Mouse (Mus musculus) forebrain, embryonic 14.5 days (tissue): ENCODE measurements around the gene Hvcn1. TPM values are rescaled to one million over a fixed set of nuclear protein-coding genes. Genes with fewer than 3 reads are reported as not detected.

Experiments used
- ATAC-seq: fragments of 200-750 bp; cut with Nextera tagmentation; 2 replicates; pipeline ENCODE4 v1.8.0; 2017; ENCODE audit warnings: mild to moderate bottlenecking, moderate library complexity
- DNase-seq: peaks from one replicate; pipeline ENCODE4 v3.0.0-alpha.2; 2015; ENCODE audit warnings: low spot score
- H3K27ac ChIP-seq: fragments of 300-500 bp; sonication (generic); 2 replicates; pipeline ENCODE4 v1.5.1; 2014; ENCODE audit warnings: low read depth, mild to moderate bottlenecking, control low read depth, low read length, moderate library complexity
- H3K27me3 ChIP-seq: fragments of 300-500 bp; sonication (generic); replicated peaks from 2 replicates; pipeline ENCODE4 v1.6.1; 2014; ENCODE audit warnings: low read length, control low read depth, mixed read lengths; ENCODE audit not compliant: control insufficient read depth, insufficient read depth
- H3K36me3 ChIP-seq: fragments of 300-500 bp; sonication (generic); 2 replicates; pipeline ENCODE4 v1.6.1; 2014; ENCODE audit warnings: low read length, control low read depth; ENCODE audit not compliant: control insufficient read depth, insufficient read depth
- H3K4me1 ChIP-seq: fragments of 300-500 bp; sonication (generic); 2 replicates; pipeline ENCODE4 v1.6.1; 2014; ENCODE audit warnings: antibody characterized with exemption, low read length, control low read depth; ENCODE audit not compliant: control insufficient read depth, insufficient read depth
- H3K4me2 ChIP-seq: fragments of 300-500 bp; sonication (generic); 2 replicates; pipeline ENCODE4 v1.6.1; 2014; ENCODE audit warnings: mild to moderate bottlenecking, control low read depth, low read length
- H3K4me3 ChIP-seq: fragments of 300-500 bp; sonication (generic); 2 replicates; pipeline ENCODE4 v1.5.1; 2014; ENCODE audit warnings: low read depth, low read length, control low read depth
- H3K9ac ChIP-seq: fragments of 300-500 bp; sonication (generic); 2 replicates; pipeline ENCODE4 v1.6.1; 2014; ENCODE audit warnings: mild to moderate bottlenecking, low read length, control low read depth, moderate library complexity
- H3K9me3 ChIP-seq: fragments of 300-500 bp; sonication (generic); replicated peaks from 2 replicates; pipeline ENCODE4 v1.6.1; 2016; ENCODE audit warnings: low read length, control low read depth, mixed read lengths; ENCODE audit not compliant: control insufficient read depth
- WGBS: fragments of 180-500 bp; shearing (Covaris S2); extraction: QIAGEN DNeasy Blood & Tissue Kit; methylation state at CpG from one replicate; pipeline ENCODE4 v1.1.7; 2014; 5-methylcytosine and 5-hydroxymethylcytosine counted together
- polyA plus RNA-seq: library from polyadenylated mRNA; unstranded; fragments of >200 nt; fragmentation: Nextera tagmentation; extraction: Ambion mirVana; gene quantifications from 2 replicates; pipeline ENCODE4 v1.2.1, GENCODE M21; 2014

The Hvcn1 gene
- polyA plus RNA-seq = 1.3 and 2.4 TPM in 2 replicates

DNA sequence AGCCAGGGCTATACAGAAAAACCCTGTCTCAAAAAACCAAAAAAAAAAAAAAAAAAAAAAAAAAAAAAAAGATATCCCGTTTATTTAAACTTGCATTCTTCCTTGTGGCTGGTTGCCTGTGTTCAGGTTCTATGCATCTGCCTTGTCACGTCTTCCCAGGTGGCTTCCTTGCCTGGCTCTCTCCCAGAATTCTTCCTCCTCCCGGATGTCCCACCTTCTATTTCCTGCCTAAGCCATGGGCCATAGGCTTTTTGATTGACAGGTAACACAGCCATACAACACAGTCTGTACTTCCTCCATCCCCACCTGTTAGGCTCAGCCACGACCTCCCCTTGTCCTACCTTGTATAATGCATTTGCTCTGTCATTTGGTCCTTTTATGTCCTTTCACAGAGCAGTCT, at the start of gene Hvcn1:
Hvcn1 (plus strand) TSS at position 330 of the 400 bp plus-strand sequence.
- 83% methylated on average over 4 of the region's 4 CpGs for WGBS
- H3K4me2 ChIP-seq = no peak within 1 kb of the TSS
- H3K27ac ChIP-seq = no peak within 1 kb of the TSS
- DNase-seq (no peak), ATAC-seq (no peak)
- H3K4me3 ChIP-seq = no peak within 1 kb of the TSS
- no peaks in the 10 kb centered on the region for H3K9me3 ChIP-seq
- no peaks in the 10 kb centered on the region for H3K27me3 ChIP-seq
- no peaks in the 10 kb centered on the region for H3K36me3 ChIP-seq
- H3K4me1 ChIP-seq = peaks cover 7% of the 10 kb centered on the region
- no peak within 1 kb of the TSS for H3K9ac ChIP-seq

- DNase-seq (peak; percentile 96), ATAC-seq (peak; percentile 93)
Measured at GRCm38 (mm10) chr5:122157827-122158381, 48.7 kb upstream of the Hvcn1 start, which contains the start of gene Ppp1cc. Gene Ppp1cc, plus strand, starts transcription at chr5:122158278.

GRCm38 (mm10) chr5:122158557-122159515, 47.8 kb upstream of the Hvcn1 start:
- peak overlapping the region; percentile 77 for H3K4me2 ChIP-seq
- WGBS = 2% methylated on average over 42 of the region's 42 CpGs
- peaks cover 38% of the 10 kb centered on the region for H3K4me1 ChIP-seq
- H3K27ac ChIP-seq = peak overlapping the region; percentile 74
- H3K9me3 ChIP-seq = no peaks in the 10 kb centered on the region
- ATAC-seq = no peak; the same call in 1 of the 2 replicates
- peak overlapping the region; percentile 61 for H3K4me3 ChIP-seq
- no peak for DNase-seq
- H3K9ac ChIP-seq = peak overlapping the region; percentile 98
- peaks cover 23% of the 10 kb centered on the region for H3K36me3 ChIP-seq
- no peaks in the 10 kb centered on the region; the same call in 1 of the 2 replicates for H3K27me3 ChIP-seq

More at GRCm38 (mm10) chr5:122157827-122158381, 48.7 kb upstream of the Hvcn1 start, which contains the start of gene Ppp1cc:
- Histone ChIP-seq H3K36me3 (peaks cover 17% of the 10 kb centered on the region), H3K9ac (peak within 1 kb of the TSS; percentile 98), H3K27me3 (no peaks in the 10 kb centered on the region; the same call in 1 of the 2 replicates), H3K9me3 (no peaks in the 10 kb centered on the region), H3K4me2 (peak within 1 kb of the TSS; percentile 77), H3K4me1 (peaks cover 35% of the 10 kb centered on the region), H3K4me3 (peak within 1 kb of the TSS; percentile 61), H3K27ac (peak within 1 kb of the TSS; percentile 74)
- WGBS = under 1% methylated on average over 49 of the region's 54 CpGs

DNA sequence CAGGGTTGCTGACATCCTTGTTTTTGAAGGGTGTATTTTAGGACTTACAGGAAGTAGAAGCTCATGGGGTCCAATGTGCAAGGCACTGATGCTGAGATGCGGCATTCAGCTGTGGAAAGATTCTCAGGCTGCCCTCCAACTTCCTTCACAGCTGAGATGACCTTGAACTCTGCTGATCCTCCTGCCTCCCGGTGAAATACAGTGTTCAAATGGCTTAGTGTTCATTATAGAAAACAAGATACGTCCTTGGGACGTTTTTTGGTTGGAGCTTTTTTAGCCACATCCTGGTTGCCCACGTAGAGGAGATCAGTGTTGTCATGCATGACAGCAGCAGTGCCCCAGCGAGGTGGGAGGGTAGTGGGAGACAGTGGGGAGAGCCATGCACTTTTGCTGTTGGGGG, 43.4 kb upstream of the Hvcn1 start:
- Histone ChIP-seq H3K9me3 (no peaks in the 10 kb centered on the region), H3K27me3 (no peaks in the 10 kb centered on the region), H3K4me3 (no peak overlapping the region), H3K27ac (no peak overlapping the region), H3K36me3 (peaks cover 59% of the 10 kb centered on the region), H3K9ac (no peak overlapping the region), H3K4me1 (peaks cover 56% of the 10 kb centered on the region), H3K4me2 (no peak overlapping the region)
- 70% methylated on average over 6 of the region's 6 CpGs for WGBS
- ATAC-seq = no peak
- DNase-seq = no peak

- 73% methylated on average over 3 of the region's 3 CpGs for WGBS
- no peaks in the 10 kb centered on the region for H3K27me3 ChIP-seq
- no peak for ATAC-seq
- H3K9ac ChIP-seq = no peak overlapping the region
- no peak for DNase-seq
- no peak overlapping the region for H3K4me3 ChIP-seq
- H3K36me3 ChIP-seq = peaks cover 66% of the 10 kb centered on the region
- H3K4me2 ChIP-seq = no peak overlapping the region
- no peaks in the 10 kb centered on the region for H3K9me3 ChIP-seq
- no peak overlapping the region for H3K27ac ChIP-seq
- H3K4me1 ChIP-seq = peaks cover 56% of the 10 kb centered on the region
Measured at GRCm38 (mm10) chr5:122164011-122164410, 42.6 kb upstream of the Hvcn1 start.

DNA sequence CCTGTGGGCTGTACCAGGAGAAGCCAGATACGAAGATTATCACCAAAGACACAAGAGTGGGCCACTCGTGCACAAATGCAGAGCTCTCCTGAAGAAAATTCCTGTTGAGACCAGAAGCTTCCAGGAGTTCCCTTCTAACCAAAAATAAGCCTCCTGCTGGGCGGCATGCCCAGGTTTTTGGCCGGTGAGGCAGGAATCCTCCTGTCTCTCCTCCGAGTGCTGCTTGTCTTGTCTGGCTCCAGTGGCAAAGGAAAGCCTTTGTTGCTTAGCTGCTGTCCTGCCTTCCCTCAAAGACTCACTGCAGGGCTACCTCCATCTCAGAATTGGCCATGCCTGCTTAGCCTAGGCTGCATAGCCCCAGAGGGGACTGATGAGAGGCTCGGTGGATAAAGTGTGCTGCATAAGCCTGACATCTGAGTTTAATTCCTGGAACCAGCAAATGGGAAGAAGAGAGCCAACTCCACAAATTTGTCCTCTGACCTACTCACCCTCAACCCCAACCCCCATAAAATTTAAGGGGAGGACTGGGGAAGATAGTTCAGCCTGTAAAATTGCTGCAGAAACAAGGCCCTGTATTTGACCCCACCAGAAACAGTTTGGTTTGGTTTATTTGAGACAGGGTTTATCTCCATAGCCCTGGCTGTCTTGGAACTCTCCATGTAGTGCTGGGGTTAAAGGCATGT, 41.2 kb upstream of the Hvcn1 start:
- Histone ChIP-seq H3K36me3 (peaks cover 80% of the 10 kb centered on the region), H3K9me3 (no peaks in the 10 kb centered on the region), H3K27me3 (no peaks in the 10 kb centered on the region), H3K27ac (peak overlapping the region; percentile 64; the same call in 1 of the 2 replicates), H3K4me1 (peaks cover 49% of the 10 kb centered on the region), H3K4me2 (peak overlapping the region; percentile 23; the same call in 1 of the 2 replicates), H3K9ac (peak overlapping the region; percentile 4; the same call in 1 of the 2 replicates), H3K4me3 (no peak overlapping the region)
- DNase-seq (no peak), ATAC-seq (no peak)
- WGBS = 42% methylated on average over 6 of the region's 6 CpGs

GRCm38 (mm10) chr5:122166636-122167161, 39.9 kb upstream of the Hvcn1 start:
- no peaks in the 10 kb centered on the region for H3K9me3 ChIP-seq
- WGBS = 19% methylated on average over 8 of the region's 8 CpGs
- peak; percentile 49; the same call in 1 of the 2 replicates for ATAC-seq
- H3K36me3 ChIP-seq = peaks cover 81% of the 10 kb centered on the region
- H3K4me2 ChIP-seq = peak overlapping the region; percentile 20; the same call in 1 of the 2 replicates
- H3K4me1 ChIP-seq = peaks cover 36% of the 10 kb centered on the region
- peak overlapping the region; percentile 64 for H3K27ac ChIP-seq
- H3K4me3 ChIP-seq = no peak overlapping the region
- no peaks in the 10 kb centered on the region for H3K27me3 ChIP-seq
- H3K9ac ChIP-seq = peak overlapping the region; percentile 35; the same call in 1 of the 2 replicates
- peak; percentile 64 for DNase-seq

DNA sequence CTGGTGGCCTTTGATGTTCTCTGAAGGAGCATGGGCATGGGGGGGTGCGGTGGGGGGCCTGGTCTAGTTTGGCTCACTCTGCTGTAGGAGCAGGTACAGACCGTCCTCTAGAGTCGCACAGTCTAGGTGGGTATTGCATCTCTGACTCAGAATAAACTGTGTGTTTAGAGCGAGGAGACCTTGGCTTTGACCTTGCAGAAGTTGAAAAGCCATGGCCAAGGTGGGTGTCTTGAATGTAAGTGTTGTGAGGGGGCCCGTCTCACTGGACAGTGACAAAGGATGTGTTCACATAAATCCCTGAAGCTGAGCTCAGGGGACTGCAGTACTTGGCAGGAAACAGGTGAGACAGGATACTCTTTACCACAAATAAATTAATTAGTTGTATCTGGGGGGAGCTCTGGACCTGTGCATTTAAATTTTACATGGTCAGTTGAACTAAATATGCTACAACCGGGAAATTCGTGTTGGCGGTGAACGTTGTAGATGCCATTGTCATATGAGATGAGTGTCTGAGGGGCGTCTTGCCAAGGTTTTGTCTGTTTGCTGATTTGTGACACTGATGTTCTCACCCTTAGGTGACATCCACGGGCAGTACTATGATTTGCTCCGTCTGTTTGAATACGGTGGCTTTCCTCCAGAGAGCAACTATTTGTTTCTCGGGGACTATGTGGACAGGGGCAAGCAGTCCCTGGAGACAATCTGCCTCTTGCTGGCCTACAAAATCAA, 38.1 kb upstream of the Hvcn1 start:
- H3K9me3 ChIP-seq = no peaks in the 10 kb centered on the region

More for the DNA sequence above, 38.1 kb upstream of the Hvcn1 start:
- H3K27me3 ChIP-seq = no peaks in the 10 kb centered on the region
- peaks cover 90% of the 10 kb centered on the region for H3K36me3 ChIP-seq
- no peak for DNase-seq
- no peak overlapping the region for H3K27ac ChIP-seq
- H3K4me2 ChIP-seq = no peak overlapping the region
- no peak overlapping the region for H3K9ac ChIP-seq
- H3K4me3 ChIP-seq = no peak overlapping the region
- no peak for ATAC-seq
- WGBS = 90% methylated on average over 14 of the region's 14 CpGs
- H3K4me1 ChIP-seq = peaks cover 27% of the 10 kb centered on the region
